Mouse (Mus musculus) urinary bladder, postnatal 25 days (tissue): ENCODE measurements around the gene Zfp617.
"Not testable (repeated sequence)": the region's sequence is repeated elsewhere in the genome, so short reads cannot be mapped to it uniquely, and the experiment has no call there.

Experiments
- DNase-seq: peaks from one replicate; pipeline ENCODE4 v3.0.0; 2022; ENCODE audit warnings: low spot score

The Zfp617 gene

DNA sequence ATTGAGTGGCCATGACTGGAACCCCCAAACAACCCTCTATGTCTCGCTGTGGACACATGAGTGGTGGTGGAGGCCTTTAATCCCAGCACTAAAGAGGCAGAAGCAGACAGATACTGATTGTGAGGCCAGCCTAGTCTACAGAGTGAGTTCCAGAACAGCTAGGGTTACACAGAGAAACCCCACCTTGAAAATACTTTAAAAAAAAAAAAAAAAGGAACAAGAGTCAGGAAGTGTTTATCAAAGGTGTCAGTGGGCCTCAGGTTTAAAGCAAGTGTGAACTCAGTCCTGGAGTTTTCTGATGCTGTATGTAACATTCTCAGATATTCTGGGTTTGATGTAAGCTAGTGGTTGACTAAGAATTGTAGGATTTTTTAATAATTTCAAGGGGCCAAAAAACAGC lies 44.1 kb downstream of the Zfp617 start:
- DNase-seq: no peak

DNA sequence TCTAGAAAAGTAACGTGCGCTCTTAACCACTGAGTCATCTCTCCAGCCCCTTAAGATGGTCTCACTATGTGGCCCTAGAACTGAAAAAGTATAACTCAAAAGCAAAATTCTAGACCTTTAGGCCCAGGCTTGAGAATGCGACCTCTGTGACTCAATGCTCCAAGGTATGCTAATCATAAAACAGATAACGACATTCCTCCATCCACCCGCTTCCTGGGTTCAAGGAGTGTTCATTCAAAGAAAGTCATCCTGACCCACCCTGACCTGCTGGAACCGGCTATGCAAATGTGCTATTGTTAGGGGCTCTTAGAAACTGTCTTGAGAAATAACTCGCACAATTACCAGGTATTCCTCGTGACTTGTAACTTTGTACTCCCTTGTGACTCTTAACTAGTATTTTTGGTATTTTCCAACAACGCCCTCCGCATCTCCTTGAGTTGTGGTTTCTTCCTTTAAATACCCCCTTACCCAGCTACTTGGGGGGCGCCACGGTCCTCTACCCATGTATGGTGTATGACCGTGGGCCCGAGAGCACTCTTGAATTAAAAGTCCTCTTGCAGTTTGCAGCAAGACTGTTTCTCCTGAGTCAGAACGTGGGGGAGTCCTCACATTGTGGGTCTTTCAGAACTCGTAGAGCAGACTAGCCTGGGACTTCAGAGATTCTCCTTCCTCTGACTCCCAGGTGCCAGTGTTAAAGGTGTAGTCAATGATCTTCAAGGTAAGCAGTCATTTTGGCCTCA lies 44.7 kb downstream of the Zfp617 start:
- not testable (repeated sequence) for DNase-seq

DNA sequence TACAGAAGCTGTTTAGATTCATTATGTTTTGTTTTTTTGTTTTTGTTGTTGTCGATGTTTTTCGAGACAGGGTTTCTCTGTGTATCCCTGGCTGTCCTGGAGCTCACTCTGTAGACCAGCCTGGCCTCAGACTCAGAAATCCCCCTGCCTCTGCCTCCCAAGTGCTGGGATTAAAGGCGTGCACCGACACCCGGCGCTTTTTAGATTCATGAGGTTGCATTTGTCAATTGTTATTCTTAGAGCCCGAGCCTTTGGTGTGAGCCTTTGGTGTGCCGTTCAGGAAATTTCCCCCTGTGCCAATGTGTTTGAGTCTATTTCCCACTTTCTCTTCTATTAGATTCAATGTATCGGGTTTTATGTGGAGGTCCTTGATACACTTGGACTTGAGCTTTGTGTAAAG lies 46.2 kb downstream of the Zfp617 start:
- DNase-seq: no peak

DNA sequence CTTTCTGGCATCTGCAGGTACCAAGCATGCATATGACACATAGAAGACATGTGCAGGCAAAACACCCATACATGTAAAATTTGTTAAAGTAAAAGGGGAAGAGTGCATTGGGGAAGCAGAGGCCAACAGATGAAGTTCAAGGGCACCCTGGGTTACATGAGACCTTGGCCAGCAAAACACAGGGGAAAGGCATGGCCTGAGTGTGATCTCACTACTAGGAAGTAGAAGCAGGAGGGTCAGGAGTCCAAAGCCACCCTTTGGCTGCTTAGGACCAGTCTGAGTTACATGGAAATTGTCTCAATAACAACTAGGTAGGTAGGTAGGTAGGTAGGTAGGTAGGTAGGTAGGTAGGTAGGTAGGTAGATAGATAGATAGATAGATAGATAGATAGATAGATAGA lies 52.0 kb downstream of the Zfp617 start:
- DNase-seq: no peak

DNA sequence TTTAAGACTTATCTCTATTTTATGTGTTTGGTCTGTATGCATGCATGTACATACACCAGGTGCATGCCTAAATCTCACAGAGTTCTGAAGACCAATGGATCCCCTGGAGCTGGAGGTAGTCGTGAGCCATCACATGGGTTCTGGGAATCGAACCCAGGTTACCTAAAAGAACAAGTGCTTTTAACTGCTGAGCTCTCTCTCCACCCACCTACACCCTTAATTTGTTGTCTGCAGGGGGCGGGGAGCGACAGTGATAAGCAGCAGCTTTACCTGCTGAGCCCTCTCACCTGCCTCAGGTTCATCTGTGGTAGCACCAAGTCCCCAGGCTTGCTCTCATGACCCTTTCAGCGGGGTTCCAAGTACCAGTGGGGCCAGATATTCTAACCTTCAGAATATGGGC lies 53.4 kb downstream of the Zfp617 start:
- no peak for DNase-seq

DNA sequence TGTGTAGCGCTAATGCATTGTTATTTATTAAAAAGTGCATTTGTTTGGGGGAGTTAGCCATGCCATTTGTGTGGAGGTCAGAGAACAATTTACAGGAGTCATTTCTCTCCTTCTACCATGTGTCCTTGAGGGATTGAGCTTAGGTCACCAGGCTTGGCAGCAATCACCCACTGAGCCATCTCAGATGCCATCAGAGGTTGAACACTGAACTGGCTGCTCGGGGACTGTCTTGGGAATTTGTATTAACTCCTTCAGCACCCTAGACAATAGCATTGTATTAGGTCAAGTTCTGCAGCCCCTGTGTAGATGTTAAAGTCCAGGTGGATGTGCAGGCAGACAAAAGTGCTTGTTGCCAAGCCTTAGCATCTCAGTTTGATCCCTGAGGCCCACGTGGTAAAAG lies 55.6 kb downstream of the Zfp617 start:
- DNase-seq: no peak

DNA sequence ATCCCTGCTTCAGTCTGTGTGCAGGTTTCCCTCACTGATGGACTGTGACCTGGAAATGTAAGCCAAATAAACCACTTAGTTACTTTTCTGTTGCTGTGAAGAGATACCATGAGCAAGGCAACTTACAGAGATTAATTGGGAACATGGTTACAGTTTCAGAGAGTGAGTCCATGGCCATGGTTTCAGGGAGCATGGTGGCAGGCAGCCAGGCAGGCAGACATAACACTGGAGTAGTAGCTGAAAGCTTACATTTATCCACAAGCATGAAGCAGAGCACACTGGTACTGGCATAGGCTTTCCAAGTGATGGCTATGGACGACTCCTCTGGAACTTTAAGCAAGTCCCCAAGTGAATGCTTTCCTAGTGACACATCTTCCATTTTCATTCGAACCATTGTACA lies 56.7 kb downstream of the Zfp617 start:
- no peak for DNase-seq

DNA sequence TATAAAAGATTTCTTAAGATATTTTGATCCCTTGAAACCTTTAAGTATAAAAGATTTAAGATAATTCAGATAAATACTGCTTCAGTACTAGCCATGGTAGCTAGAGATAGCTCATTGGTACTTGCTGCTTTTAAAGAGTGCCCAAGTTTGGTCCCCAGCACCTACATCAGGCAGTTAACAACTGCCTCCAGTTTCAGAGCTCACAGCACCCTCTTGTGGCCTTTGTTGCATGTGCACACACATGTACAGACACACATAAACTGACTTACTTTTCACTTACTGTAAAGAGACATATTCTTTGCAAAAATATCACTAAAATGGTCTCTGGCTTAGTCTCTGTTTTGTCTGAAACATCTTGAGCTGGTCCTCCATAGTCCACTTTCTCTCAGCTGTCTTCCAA lies 58.0 kb downstream of the Zfp617 start:
- no peak for DNase-seq

DNA sequence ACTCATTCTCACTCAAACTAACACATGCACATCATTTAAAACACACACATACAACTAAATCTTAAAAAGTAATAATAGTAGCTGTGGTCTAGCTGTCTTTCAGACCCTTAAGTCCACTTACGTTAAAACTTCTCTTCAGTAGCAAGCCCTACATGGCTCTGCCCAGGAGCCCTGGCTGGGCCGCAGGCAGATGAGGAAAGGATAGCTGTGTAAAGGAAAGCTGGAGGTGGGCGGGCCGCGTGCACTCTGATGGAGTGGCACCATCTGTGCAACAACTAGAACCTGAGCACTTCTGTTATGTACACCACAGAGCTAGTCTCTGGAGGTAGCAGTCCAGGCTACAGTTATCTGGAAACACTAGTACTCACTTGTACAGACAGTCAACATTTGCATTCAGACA lies 58.8 kb downstream of the Zfp617 start:
- no peak for DNase-seq

DNA sequence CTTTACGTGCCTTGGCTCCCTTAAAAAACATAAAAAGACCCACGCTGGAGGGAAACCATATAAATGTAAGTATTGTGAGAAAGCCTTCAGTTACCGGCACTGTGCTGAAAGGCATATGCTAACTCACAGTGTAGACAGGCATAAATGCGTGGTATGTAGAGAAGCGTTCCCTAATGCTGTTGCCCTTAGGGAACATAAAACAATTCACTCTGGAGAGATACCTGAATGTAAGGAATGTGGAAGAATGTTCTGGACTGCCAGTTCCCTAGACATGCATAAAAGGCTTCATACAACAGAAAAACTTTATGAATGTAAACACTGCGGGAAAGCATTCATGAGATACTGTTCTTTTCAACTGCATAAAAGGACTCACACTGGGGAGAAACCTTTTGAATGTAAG lies 59.7 kb downstream of the Zfp617 start:
- DNase-seq: no peak

DNA sequence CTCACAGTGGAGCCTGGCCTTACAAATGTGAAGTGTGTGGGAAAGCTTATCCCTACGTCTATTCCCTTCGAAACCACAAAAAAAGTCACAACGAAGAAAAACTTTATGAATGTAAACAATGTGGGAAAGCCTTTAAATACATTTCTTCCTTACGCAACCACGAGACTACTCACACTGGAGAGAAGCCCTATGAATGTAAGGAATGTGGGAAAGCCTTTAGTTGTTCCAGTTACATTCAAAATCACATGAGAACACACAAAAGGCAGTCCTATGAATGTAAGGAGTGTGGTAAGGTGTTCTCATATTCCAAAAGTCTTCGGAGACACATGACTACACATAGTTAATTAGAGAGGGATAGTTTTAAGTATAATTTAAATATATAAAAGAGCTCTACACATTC lies 60.2 kb downstream of the Zfp617 start:
- no peak for DNase-seq

DNA sequence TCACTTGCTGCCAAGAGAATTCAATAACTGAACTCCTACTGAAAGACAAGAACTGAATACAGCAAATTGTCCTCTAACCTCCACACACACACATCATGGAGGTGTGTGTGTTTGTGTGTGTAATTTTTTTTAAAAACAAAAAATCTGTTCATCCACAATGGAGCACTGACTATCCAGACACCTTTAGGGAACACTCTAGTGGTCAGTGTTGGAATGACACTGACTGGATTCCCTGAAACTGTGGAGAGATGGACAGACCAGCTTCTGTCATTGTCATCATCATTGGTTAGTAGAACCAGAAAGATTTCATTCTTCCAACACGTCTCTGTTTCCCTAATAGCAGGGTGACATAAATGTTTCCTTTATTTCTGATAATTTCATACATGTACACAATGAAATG lies 63.5 kb downstream of the Zfp617 start:
- DNase-seq: no peak

DNA sequence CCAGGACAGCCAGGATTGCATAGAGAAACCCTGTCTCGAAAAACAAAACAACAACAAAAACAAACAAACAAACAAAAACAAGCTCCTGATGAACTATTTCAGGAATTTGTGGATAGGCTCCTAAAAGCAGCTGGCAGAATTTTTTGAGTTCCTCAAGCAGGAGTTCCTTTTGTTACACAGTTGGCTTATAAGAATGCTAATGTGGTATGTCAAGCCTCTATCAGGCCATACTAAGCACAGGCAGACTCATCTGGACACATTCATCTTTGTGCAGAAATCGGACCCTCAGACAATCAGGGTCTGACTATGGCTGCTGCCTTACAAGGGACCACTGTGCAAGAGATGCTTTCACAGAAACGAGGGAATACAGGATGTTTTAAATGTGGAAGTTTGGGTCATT lies 65.8 kb downstream of the Zfp617 start:
- DNase-seq: no peak

DNA sequence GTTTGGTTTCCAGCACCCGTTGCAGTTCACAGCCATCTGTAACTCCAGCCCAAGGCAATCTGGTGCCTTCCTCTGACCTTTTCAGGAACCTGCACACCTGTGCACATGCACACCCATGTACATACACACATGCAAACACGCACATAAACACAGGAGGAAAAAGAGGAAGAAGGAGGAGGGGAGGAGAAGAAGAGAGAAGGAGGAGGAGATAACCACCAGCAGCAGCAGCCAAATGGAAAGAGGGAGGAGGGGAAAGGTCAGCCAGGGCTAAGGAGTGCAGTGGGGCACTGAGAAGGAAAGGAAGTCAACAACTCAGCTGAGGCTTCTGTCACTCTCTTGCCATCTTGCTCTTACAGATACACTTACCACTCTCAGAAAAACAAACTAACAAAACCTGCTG lies 72.6 kb downstream of the Zfp617 start:
- DNase-seq: no peak

DNA sequence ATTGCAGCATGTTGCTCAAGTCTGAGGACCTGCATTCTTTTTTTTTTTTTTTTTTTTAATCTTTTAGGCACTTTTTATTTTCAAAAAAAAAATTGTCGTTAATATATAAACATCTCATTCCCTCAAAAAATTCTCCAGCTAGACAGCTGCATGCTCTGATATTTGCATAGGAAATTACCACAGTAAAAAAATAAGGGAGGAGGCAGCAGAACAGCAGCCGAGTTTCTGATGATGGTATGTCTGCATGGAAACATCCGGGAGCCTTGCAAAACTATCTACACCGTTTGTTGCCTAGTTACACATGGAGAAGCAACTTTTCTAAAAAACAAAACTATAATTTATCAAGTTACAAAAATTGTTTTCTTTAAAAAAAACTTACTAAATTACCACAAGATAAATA lies 73.0 kb downstream of the Zfp617 start:
- DNase-seq: no peak
